Mouse (Mus musculus) heart, embryonic 14.5 days (tissue): ENCODE data around the gene Fpgt. TPM values are rescaled to one million over a fixed set of nuclear protein-coding genes. Genes with fewer than 3 reads are reported as not detected.

Experiments
- ATAC-seq: fragments of 200-750 bp; cut with Nextera tagmentation; 2 replicates; pipeline ENCODE4 v1.8.0; 2017; ENCODE audit warnings: low read depth, moderate TSS enrichment; ENCODE audit not compliant: insufficient number of reproducible peaks, insufficient read depth, low FRiP score
- H3K27ac ChIP-seq, 2 experiments: fragments of 200-500 bp in 1 of 2; fragments of 300-500 bp in 1 of 2; sonication (generic) in 1 of 2; replicated peaks in 1 of 2; 2 replicates each; pipeline ENCODE4 v1.5.1; 2012 to 2014; ENCODE audit warnings: low read depth in 2 of 2, low read length in 2 of 2, control low read depth in 1 of 2, mild to moderate bottlenecking in 1 of 2, mixed read lengths in 1 of 2; ENCODE audit not compliant: control insufficient read depth in 1 of 2, insufficient read depth in 1 of 2
- H3K27me3 ChIP-seq: fragments of 300-500 bp; sonication (generic); 2 replicates; pipeline ENCODE4 v1.6.1; 2014; ENCODE audit warnings: mild to moderate bottlenecking, low read length, control low read depth; ENCODE audit not compliant: control insufficient read depth, insufficient read depth
- H3K36me3 ChIP-seq: fragments of 300-500 bp; sonication (generic); 2 replicates; pipeline ENCODE4 v1.6.1; 2014; ENCODE audit warnings: mild to moderate bottlenecking, control low read depth, low read length, mixed read lengths; ENCODE audit not compliant: control insufficient read depth, insufficient read depth
- H3K4me1 ChIP-seq, 2 experiments: fragments of 200-500 bp in 1 of 2; fragments of 300-500 bp in 1 of 2; sonication (generic) in 1 of 2; 2 replicates each; pipeline ENCODE4 v1.6.1; 2012 to 2014; ENCODE audit warnings: low read length in 2 of 2, control low read depth in 1 of 2, mixed read lengths in 1 of 2; ENCODE audit not compliant: control insufficient read depth in 2 of 2, insufficient read depth in 2 of 2
- H3K4me2 ChIP-seq: fragments of 300-500 bp; sonication (generic); 2 replicates; pipeline ENCODE4 v1.6.1; 2014; ENCODE audit warnings: mild to moderate bottlenecking, low read length
- H3K4me3 ChIP-seq, 2 experiments: fragments of 200-500 bp in 1 of 2; fragments of 300-500 bp in 1 of 2; sonication (generic) in 1 of 2; 2 replicates each; pipeline ENCODE4 v1.5.1; 2012 to 2014; ENCODE audit warnings: low read length in 2 of 2, mild to moderate bottlenecking in 2 of 2, control low read depth in 1 of 2, low read depth in 1 of 2, moderate library complexity in 1 of 2; ENCODE audit not compliant: control insufficient read depth in 1 of 2, insufficient read depth in 1 of 2
- H3K9ac ChIP-seq: fragments of 300-500 bp; sonication (generic); 2 replicates; pipeline ENCODE4 v1.6.1; 2014; ENCODE audit warnings: mild to moderate bottlenecking, low read length
- H3K9me3 ChIP-seq: fragments of 300-500 bp; sonication (generic); 2 replicates; pipeline ENCODE4 v1.6.1; 2016; ENCODE audit warnings: low read length, control low read depth; ENCODE audit not compliant: control insufficient read depth
- WGBS: fragments of 180-500 bp; shearing (Covaris S2); extraction: QIAGEN DNeasy Blood & Tissue Kit; methylation state at CpG from one replicate; pipeline ENCODE4 v1.1.7; 2014; 5-methylcytosine and 5-hydroxymethylcytosine counted together
- polyA plus RNA-seq: library from polyadenylated mRNA; unstranded; fragments of >200 nt; fragmentation: Nextera tagmentation; extraction: Ambion mirVana; gene quantifications from 2 replicates; pipeline ENCODE4 v1.2.1, GENCODE M21; 2014

Gene Fpgt
- polyA plus RNA-seq, 1 experiment from 2014 or later = 14.3 TPM

GRCm38 (mm10) chr3:155059449-155059822, 33.8 kb downstream of the Fpgt start:
- H3K27ac ChIP-seq = no peak overlapping the region
- no peaks in the 10 kb centered on the region for H3K36me3 ChIP-seq
- no peak for ATAC-seq
- no peaks in the 10 kb centered on the region for H3K9me3 ChIP-seq
- H3K4me1 ChIP-seq = no peaks in the 10 kb centered on the region; a peak in 1 of 4 replicates
- H3K9ac ChIP-seq = no peak overlapping the region
- no peak overlapping the region for H3K4me2 ChIP-seq
- H3K4me3 ChIP-seq = no peak overlapping the region
- H3K27me3 ChIP-seq = no peaks in the 10 kb centered on the region

GRCm38 (mm10) chr3:155058800-155059448, 34.3 kb downstream of the Fpgt start:
- H3K36me3 ChIP-seq = no peaks in the 10 kb centered on the region
- no peaks in the 10 kb centered on the region; a peak in 1 of 4 replicates for H3K4me1 ChIP-seq
- H3K9ac ChIP-seq = no peak overlapping the region
- H3K27ac ChIP-seq = no peak overlapping the region
- H3K4me2 ChIP-seq = no peak overlapping the region
- no peak for ATAC-seq
- H3K27me3 ChIP-seq = no peaks in the 10 kb centered on the region
- H3K9me3 ChIP-seq = no peaks in the 10 kb centered on the region
- H3K4me3 ChIP-seq = no peak overlapping the region
- WGBS = 75% methylated on average over 6 of the region's 6 CpGs

- Histone ChIP-seq H3K9ac (no peak overlapping the region), H3K27me3 (no peaks in the 10 kb centered on the region), H3K36me3 (0 out of 2 replicates have a peak, but pooled peaks cover 2% of the 10 kb centered on the region), H3K4me2 (no peak overlapping the region), H3K27ac (no peak overlapping the region), H3K9me3 (no peaks in the 10 kb centered on the region), H3K4me3 (no peak overlapping the region), H3K4me1 (peaks cover 0 to 8% of the 10 kb centered on the region in 2 experiments; a peak in 2 of 4 replicates)
- no peak for ATAC-seq
Measured at GRCm38 (mm10) chr3:155057566-155057965, 35.6 kb downstream of the Fpgt start.

GRCm38 (mm10) chr3:155056606-155057005, 36.6 kb downstream of the Fpgt start:
- no peaks in the 10 kb centered on the region for H3K27me3 ChIP-seq
- 0 out of 2 replicates have a peak, but pooled peaks cover 2% of the 10 kb centered on the region for H3K36me3 ChIP-seq
- H3K4me1 ChIP-seq = peaks cover 0 to 8% of the 10 kb centered on the region in 2 experiments; a peak in 2 of 4 replicates
- no peaks in the 10 kb centered on the region for H3K9me3 ChIP-seq
- H3K27ac ChIP-seq = peak overlapping the region in 1 of 2 experiments; percentile 95; a peak in 1 of 4 replicates
- no peak for ATAC-seq
- H3K4me3 ChIP-seq = no peak overlapping the region
- no peak overlapping the region for H3K9ac ChIP-seq
- H3K4me2 ChIP-seq = no peak overlapping the region

GRCm38 (mm10) chr3:155055231-155055916, 37.8 kb downstream of the Fpgt start, which contains the start of gene Tnni3k:
Tnni3k (minus strand) TSS chr3:155055407.
- peak within 1 kb of the TSS; percentile 95 to 97 for H3K27ac ChIP-seq
- H3K4me3 ChIP-seq = peak within 1 kb of the TSS; percentile 48 to 50; a peak in 3 of 4 replicates
- H3K4me2 ChIP-seq = peak within 1 kb of the TSS; percentile 70
- peak within 1 kb of the TSS; percentile 75 for H3K9ac ChIP-seq
- peak; percentile 83 for ATAC-seq
- H3K36me3 ChIP-seq = 0 out of 2 replicates have a peak, but pooled peaks cover 2% of the 10 kb centered on the region
- no peaks in the 10 kb centered on the region for H3K9me3 ChIP-seq
- H3K4me1 ChIP-seq = peaks cover 0 to 8% of the 10 kb centered on the region in 2 experiments; a peak in 2 of 4 replicates
- 22% methylated on average over 6 of the region's 6 CpGs for WGBS
- H3K27me3 ChIP-seq = no peaks in the 10 kb centered on the region

GRCm38 (mm10) chr3:155053189-155053588, 40.0 kb downstream of the Fpgt start:
- Histone ChIP-seq H3K27ac (peak overlapping the region in 1 of 2 experiments; percentile 28; a peak in 1 of 4 replicates), H3K4me1 (peaks cover 0 to 8% of the 10 kb centered on the region in 2 experiments; a peak in 2 of 4 replicates), H3K4me3 (peak overlapping the region; percentile 4 to 37; a peak in 3 of 4 replicates), H3K36me3 (0 out of 2 replicates have a peak, but pooled peaks cover 2% of the 10 kb centered on the region), H3K4me2 (peak overlapping the region; percentile 70), H3K9me3 (no peaks in the 10 kb centered on the region), H3K9ac (peak overlapping the region; percentile 41; the same call in 1 of the 2 replicates), H3K27me3 (no peaks in the 10 kb centered on the region)
- no peak for ATAC-seq
- 67% methylated on average over 1 of the region's 1 CpGs for WGBS

- no peak overlapping the region for H3K27ac ChIP-seq
- no peaks in the 10 kb centered on the region for H3K9me3 ChIP-seq
- no peak overlapping the region for H3K4me3 ChIP-seq
- ATAC-seq = no peak
- no peak overlapping the region for H3K9ac ChIP-seq
- peaks cover 0 to 8% of the 10 kb centered on the region in 2 experiments; a peak in 2 of 4 replicates for H3K4me1 ChIP-seq
- peak overlapping the region; percentile 70 for H3K4me2 ChIP-seq
- peaks cover 8% of the 10 kb centered on the region for H3K36me3 ChIP-seq
- no peaks in the 10 kb centered on the region for H3K27me3 ChIP-seq
Measured at GRCm38 (mm10) chr3:155052021-155052420, 41.2 kb downstream of the Fpgt start.
